Mouse (Mus musculus) spleen, adult 12 weeks (tissue): ENCODE measurements around the gene Pon1.

Source experiments
- DNase-seq: peaks from one replicate; pipeline ENCODE4 v3.0.0; 2022; ENCODE audit warnings: low spot score

Gene Pon1

DNA sequence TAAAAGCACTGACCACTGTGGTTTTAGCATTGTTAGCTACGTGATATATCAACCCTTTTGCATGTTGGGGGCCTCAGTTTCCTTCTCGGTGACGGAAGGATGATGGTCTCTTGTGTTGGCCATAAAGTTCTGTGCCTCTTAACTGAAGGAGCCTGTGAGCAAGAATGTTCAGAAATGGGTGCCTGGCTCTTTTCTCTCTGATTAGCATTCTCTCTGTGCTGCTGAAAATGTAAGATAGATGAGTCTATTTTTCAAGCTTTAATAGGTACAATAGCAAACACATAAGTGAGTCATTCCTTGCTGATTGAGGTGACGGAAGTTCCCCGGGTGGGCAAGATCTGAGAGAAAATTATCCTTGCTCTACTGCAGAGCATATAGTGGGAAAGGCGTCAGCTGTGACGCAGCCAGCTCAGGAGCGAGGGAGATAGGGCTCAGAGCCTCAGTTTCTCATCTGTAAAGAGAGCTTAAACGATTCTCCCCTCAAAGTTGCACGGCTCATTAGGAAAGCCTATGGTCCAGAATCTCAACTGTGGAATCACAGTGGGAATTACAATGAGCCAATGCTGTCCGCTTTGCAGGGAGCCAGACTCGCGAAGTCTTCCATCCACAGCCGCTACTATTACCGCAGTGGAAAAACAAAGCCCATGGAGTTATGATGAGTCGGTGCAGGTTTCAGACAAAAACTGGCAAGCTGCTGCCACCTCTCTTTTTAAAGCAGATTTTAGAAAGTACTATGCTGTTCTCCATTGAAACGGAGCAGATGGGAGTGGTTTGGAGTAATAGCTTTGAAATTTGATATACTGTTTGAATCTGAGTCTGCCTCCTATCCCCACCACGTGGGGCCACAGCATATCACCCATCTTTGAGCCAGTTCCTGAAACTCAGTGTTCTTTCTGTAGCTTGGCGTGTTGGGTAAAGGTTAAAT, 15.5 kb downstream of the Pon1 start:
- no peak for DNase-seq

DNA sequence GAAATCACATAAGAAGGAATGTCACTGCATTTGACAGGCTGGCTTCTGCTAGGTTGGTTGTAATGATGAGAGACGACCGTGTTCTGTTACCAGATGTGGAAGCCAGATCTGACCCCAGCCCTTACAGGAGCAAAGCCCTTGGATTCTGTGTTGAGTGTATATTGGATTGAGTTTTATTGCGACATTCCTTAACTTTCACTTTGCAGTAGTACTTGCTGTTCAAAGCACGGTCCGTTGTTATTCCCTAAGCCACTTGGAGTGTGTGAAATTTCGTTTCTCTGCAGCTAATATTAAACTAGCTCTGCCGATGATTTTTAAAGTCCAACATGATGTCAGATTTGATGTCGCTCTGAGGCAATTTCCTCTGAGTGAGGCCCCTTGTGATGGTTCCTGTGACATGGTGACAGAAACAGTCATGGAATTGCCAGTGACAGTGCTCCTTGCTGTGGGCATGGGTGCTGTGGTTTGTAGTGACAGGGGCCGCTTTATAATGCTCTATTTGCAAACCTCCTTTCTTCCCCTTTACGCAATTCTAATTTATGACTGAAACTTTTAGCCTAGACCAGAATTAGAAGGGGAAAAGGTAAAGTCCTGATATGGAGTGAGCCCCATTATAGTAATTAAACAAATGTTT, 19.4 kb downstream of the Pon1 start:
- DNase-seq = no peak

- DNase-seq = no peak
These were observed 21.2 kb downstream of the Pon1 start for GRCm38 (mm10) chr6:5172571-5172970.

GRCm38 (mm10) chr6:5171418-5171817, 22.3 kb downstream of the Pon1 start:
- no peak for DNase-seq

DNA sequence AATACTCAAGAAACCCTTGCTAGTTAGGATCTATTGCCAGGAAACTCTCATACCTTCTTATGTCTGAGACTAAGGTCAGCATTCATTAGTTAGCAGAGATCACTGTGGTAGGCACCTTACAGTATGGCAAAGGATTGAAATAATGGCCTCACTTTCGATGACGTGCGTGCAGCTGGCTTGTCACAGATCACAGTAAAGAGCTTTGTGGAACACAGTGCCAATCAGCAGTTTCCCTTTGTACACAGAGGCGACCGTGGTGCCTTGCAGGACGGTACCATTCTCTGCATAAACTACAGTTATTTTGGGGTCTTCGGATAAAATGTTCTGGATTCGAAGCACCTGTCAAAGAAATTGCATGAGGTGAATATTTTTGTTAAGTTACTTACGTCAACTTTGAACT, 25.6 kb downstream of the Pon1 start:
- DNase-seq = no peak

- DNase-seq = no peak
These were observed 26.6 kb downstream of the Pon1 start for GRCm38 (mm10) chr6:5167051-5167677.

DNA sequence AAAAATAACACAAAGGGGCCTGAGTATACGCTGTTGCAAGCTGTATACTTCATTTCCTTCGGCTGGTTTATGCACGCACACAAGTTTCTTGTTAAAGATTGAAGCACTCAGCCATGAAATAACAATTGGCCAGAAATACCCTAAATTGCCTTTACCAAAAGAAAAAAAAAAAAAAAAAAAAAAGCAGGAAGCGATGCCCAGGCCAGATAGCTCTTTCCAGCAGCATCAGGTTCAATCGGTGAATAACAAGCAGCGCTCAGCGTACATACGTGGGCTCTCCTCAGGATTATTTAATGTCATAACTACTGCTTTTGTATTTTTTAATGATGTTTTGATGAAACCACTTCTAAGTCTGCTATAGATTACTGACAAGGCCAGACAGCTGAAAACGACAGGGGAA, 28.9 kb downstream of the Pon1 start:
- no peak for DNase-seq

GRCm38 (mm10) chr6:5163507-5164144, 30.1 kb downstream of the Pon1 start:
- no peak for DNase-seq

- no peak for DNase-seq
These were observed 31.7 kb downstream of the Pon1 start for GRCm38 (mm10) chr6:5162052-5162451.

DNA sequence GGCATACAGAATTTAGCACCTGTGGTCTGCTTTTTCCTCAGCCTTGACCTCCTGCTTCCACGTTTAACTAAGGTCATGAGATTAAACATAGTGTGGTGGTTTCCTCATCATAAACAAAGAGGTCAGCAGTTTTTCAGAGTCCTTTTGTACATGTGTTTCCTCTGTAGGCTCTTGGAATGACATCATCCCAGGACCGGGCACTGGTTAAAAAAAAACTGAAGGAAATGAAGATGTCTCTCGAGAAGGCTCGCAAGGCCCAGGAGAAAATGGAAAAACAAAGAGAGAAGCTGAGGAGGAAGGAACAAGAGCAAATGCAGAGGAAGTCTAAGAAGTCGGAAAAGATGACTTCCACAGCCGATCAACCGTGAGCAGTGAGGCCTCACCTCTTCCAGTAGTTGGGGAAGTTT, 34.4 kb downstream of the Pon1 start:
- DNase-seq = no peak

GRCm38 (mm10) chr6:5156541-5157425, 37.0 kb downstream of the Pon1 start:
- no peak for DNase-seq

DNA sequence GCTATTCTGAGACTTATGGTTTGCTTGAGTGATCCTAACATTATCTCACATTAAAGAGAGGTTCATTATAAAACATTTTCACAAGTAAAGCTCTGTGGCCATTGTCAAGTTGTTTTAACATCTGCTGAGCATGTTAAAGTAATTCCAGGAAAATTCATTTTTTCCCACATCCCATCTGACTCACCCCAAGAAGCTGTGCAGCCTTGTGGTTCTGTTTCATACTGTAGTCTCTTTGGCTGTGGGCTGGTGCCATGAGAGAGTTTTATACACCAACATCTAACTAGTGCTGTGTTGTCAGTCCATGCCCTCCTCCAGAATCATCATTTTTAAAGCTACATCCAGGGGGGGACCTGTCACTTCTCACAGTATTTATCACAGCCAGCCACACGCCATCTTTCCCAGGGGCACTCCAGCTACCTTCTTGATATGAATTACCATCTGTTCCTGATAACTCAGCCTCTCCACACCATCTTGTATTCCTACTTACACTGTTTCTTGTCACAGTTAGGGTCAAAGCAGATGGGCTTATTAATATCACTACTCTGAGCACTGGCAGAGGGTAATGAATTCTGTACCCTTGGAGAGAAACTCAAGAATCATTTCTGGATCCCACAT, 38.3 kb downstream of the Pon1 start:
- DNase-seq = peak; percentile 35

- DNase-seq = no peak
These were observed 39.0 kb downstream of the Pon1 start for GRCm38 (mm10) chr6:5154786-5155185.

GRCm38 (mm10) chr6:5152185-5152584, 41.6 kb downstream of the Pon1 start:
- no peak for DNase-seq

GRCm38 (mm10) chr6:5151171-5151570, 42.6 kb downstream of the Pon1 start:
- DNase-seq = no peak

DNA sequence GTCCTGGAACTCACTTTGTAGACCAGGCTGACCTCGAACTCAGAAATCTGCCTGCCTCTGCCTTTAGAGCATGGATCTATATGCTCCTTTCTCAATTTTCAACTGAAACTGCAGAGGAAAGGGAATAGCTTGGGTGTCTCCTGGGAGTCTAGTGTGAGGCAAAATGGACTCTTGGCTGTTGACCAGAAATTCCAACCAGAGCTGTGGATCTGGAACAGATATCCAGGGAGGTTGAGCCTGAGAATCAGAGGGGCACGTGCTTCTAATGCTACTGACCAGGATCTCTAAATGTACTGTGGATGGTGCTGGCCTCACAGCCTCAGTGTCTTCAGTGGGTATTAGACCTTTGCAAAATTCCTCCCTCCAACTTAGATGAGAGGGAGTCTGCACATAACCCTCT, 43.8 kb downstream of the Pon1 start:
- DNase-seq = no peak

DNA sequence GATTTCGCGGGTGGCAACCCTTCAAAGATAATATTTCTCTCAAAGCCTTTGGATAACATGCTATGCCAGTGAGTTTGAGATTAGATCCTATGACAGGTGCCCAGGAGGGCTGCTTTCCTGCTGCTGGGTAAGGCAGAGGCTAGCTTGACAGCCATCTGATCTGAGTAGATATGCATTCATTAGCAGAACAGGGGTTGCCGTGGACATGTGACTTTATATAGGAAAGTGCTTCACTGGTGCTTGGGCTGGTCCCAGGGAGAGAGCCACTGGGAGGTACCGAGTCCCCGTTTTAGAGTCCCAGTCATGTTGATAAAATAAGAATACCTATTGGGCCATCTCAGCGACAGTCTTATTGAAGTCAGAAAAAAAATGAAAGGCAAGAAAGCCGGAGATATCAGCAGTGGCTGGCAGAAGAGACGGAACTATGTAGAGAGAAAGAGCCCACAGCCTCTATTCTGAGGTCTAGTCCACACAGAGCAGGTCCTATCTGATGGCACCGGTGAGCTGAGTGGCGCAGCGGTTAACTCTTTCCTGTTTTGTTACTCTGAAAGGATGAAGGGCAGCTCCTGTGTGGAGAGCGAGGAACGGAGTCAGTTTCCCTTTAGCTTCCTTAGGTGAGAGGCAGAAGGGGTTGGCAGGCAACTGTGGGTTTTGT, 46.1 kb downstream of the Pon1 start:
- no peak for DNase-seq

DNA sequence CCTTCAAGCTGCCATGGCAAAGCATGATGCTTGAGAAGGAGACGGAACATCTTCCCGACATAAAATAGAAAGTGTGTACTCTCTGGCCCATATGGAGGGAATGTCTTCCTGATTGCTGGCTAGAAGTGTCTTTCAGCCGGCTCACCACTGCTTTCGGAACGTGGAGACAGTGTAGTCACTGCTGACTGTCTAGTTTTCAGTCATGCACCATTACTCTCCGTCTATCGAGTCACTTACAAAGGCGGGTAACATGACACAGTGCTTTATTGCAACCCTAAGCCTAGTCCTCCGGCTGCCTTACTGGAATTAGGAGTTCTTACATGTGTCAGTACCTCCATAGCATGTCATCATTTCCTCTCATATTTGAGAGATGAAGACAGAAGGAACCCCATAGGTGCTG, 54.1 kb downstream of the Pon1 start:
- DNase-seq = no peak

- DNase-seq = no peak
These were observed 54.7 kb downstream of the Pon1 start for GRCm38 (mm10) chr6:5138875-5139631.

- no peak for DNase-seq
These were observed 57.7 kb downstream of the Pon1 start for GRCm38 (mm10) chr6:5136046-5136445.
